Mouse (Mus musculus) adrenal gland, postnatal 10 days (tissue): ENCODE results near the gene Fnip2. TPM values are rescaled to one million over a fixed set of nuclear protein-coding genes. Genes with fewer than 3 reads are reported as not detected.
"Not testable (repeated sequence)": the region's sequence is repeated elsewhere in the genome, so short reads cannot be mapped to it uniquely, and the experiment has no call there.

Experiments used
- DNase-seq: peaks from one replicate; pipeline ENCODE4 v3.0.0; 2021; ENCODE audit warnings: mixed read lengths
- long read RNA-seq, 2 experiments: library from polyadenylated mRNA; stranded (forward); transcript quantifications; one replicate each; pipeline ENCODE4 v2.0.0; 2021
- total RNA-seq, 2 experiments: library from RNA; stranded (reverse); gene quantifications; 2 replicates each; pipeline ENCODE4 v1.2.3; 2021

Gene Fnip2
- total RNA-seq, result 10 to 100 TPM; 12.3 to 14.1 TPM
- long read RNA-seq, experiment 1, partial matches to known transcripts, result 0 of 4 reads
- long read RNA-seq, experiment 1, other reads (novel, unspliced or antisense), result 3 of 4 reads
- long read RNA-seq, experiment 2, full-length matches to known transcripts, result 2 of 5 reads
- long read RNA-seq, experiment 2, partial matches to known transcripts, result 0 of 5 reads
- long read RNA-seq, experiment 2, other reads (novel, unspliced or antisense), result 3 of 5 reads

- peak; percentile 90 for DNase-seq
Observed at GRCm38 (mm10) chr3:79567703-79568362, at the start of gene Fnip2. TSS of gene Fnip2 (minus strand) at chr3:79567796.

GRCm38 (mm10) chr3:79609886-79610285 is 42.3 kb upstream of the Fnip2 start:
- DNase-seq, result no peak

- DNase-seq, result no peak
Observed at GRCm38 (mm10) chr3:79595468-79595867, 27.9 kb upstream of the Fnip2 start.

- no peak for DNase-seq
Observed at GRCm38 (mm10) chr3:79591793-79592471, 24.3 kb upstream of the Fnip2 start.

GRCm38 (mm10) chr3:79590863-79591792 is 23.5 kb upstream of the Fnip2 start, which contains the start of gene Ppid:
TSS of gene Ppid (plus strand) at chr3:79591342.
- DNase-seq, result peak; percentile 85

- no peak for DNase-seq
Observed at GRCm38 (mm10) chr3:79589671-79590070, 22.1 kb upstream of the Fnip2 start.

GRCm38 (mm10) chr3:79586804-79587203 is 19.2 kb upstream of the Fnip2 start:
- DNase-seq, result peak; percentile 94

GRCm38 (mm10) chr3:79579891-79580575 is 12.4 kb upstream of the Fnip2 start:
- DNase-seq, result no peak

- no peak for DNase-seq
Observed at GRCm38 (mm10) chr3:79578164-79578563, 10.6 kb upstream of the Fnip2 start.

GRCm38 (mm10) chr3:79577606-79578005 is 10.0 kb upstream of the Fnip2 start:
- DNase-seq, result no peak

GRCm38 (mm10) chr3:79576865-79577264 is 9.3 kb upstream of the Fnip2 start:
- no peak for DNase-seq

- no peak for DNase-seq
Observed at GRCm38 (mm10) chr3:79576468-79576816, 8.8 kb upstream of the Fnip2 start.

- DNase-seq, result no peak
Observed at GRCm38 (mm10) chr3:79575576-79576467, 8.2 kb upstream of the Fnip2 start.

GRCm38 (mm10) chr3:79574336-79574735 is 6.7 kb upstream of the Fnip2 start:
- no peak for DNase-seq

GRCm38 (mm10) chr3:79573376-79573775 is 5.8 kb upstream of the Fnip2 start:
- DNase-seq, result not testable (repeated sequence)

GRCm38 (mm10) chr3:79572399-79572798 is 4.8 kb upstream of the Fnip2 start:
- no peak for DNase-seq

GRCm38 (mm10) chr3:79569351-79569681 is 1.7 kb upstream of the Fnip2 start:
- DNase-seq, result no peak

GRCm38 (mm10) chr3:79568629-79569350 is 1.2 kb upstream of the Fnip2 start:
- no peak for DNase-seq

- DNase-seq, result no peak
Observed at GRCm38 (mm10) chr3:79566716-79567691, 592 bp downstream of the Fnip2 start.
